Mouse (Mus musculus) forebrain, embryonic 12.5 days (tissue): ENCODE measurements around the gene Dcun1d2. TPM values are rescaled to one million over a fixed set of nuclear protein-coding genes. Genes with fewer than 3 reads are reported as not detected.

Experiments
- ATAC-seq: fragments of 200-750 bp; cut with Nextera tagmentation; 2 replicates; pipeline ENCODE4 v1.8.0; 2017; ENCODE audit warnings: moderate TSS enrichment; ENCODE audit not compliant: low FRiP score
- H3K27ac ChIP-seq: fragments of 300-500 bp; sonication (generic); 2 replicates; pipeline ENCODE4 v1.5.1; 2016; ENCODE audit warnings: mild to moderate bottlenecking
- H3K27me3 ChIP-seq: fragments of 300-500 bp; sonication (generic); 2 replicates; pipeline ENCODE4 v1.6.1; 2016; ENCODE audit warnings: mild to moderate bottlenecking
- H3K36me3 ChIP-seq: fragments of 300-500 bp; sonication (generic); replicated peaks from 2 replicates; pipeline ENCODE4 v1.6.1; 2016; ENCODE audit warnings: mild to moderate bottlenecking
- H3K4me1 ChIP-seq: fragments of 300-500 bp; sonication (generic); 2 replicates; pipeline ENCODE4 v1.6.1; 2016
- H3K4me2 ChIP-seq: fragments of 300-500 bp; sonication (generic); 2 replicates; pipeline ENCODE4 v1.6.1; 2016; ENCODE audit warnings: mild to moderate bottlenecking, moderate library complexity
- H3K4me3 ChIP-seq: fragments of 300-500 bp; sonication (generic); replicated peaks from 2 replicates; pipeline ENCODE4 v1.5.1; 2016; ENCODE audit warnings: mild to moderate bottlenecking
- H3K9ac ChIP-seq: fragments of 300-500 bp; sonication (generic); 2 replicates; pipeline ENCODE4 v1.6.1; 2016; ENCODE audit warnings: mild to moderate bottlenecking
- H3K9me3 ChIP-seq: fragments of 300-500 bp; sonication (generic); 2 replicates; pipeline ENCODE4 v1.6.1; 2016
- WGBS: fragments of 180-500 bp; shearing (Covaris S2); methylation state at CpG from one replicate; pipeline ENCODE4 v1.1.7; 2016; 5-methylcytosine and 5-hydroxymethylcytosine counted together
- polyA plus RNA-seq: library from polyadenylated mRNA; unstranded; fragments of >200 nt; fragmentation: Nextera tagmentation; extraction: Ambion mirVana; gene quantifications from 2 replicates; pipeline ENCODE4 v1.2.1, GENCODE M21; 2016

Dcun1d2 gene
- polyA plus RNA-seq, 1 experiment from 2014 or later, result 33.1 TPM

DNA sequence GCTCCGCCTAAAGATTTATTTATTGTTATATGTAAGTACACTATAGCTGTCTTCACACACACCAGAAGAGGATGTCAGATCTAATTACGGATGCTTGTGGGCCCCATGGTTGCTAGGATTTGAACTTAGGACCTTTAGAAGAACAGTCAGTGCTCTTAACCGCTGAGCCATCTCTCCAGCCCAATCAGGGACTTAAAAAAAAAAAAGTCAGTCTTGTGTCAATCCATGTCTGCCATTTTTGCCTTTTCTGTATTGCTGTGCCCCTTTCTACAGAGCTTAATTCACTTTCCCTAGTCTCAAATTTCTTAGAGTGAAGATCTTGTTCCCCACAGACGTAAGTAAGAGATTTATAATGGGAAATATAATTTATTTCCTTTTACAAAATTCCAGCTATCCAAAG is 69.5 kb downstream of the Dcun1d2 start:
- ATAC-seq, result no peak
- H3K4me3 ChIP-seq, result no peak overlapping the region
- 84% methylated on average over 4 of the region's 4 CpGs for WGBS
- no peak overlapping the region for H3K4me2 ChIP-seq
- H3K9ac ChIP-seq, result no peak overlapping the region
- peaks cover 4% of the 10 kb centered on the region; the same call in 1 of the 2 replicates for H3K27me3 ChIP-seq
- H3K4me1 ChIP-seq, result peaks cover 6% of the 10 kb centered on the region
- no peaks in the 10 kb centered on the region for H3K36me3 ChIP-seq
- H3K27ac ChIP-seq, result no peak overlapping the region
- no peaks in the 10 kb centered on the region for H3K9me3 ChIP-seq

DNA sequence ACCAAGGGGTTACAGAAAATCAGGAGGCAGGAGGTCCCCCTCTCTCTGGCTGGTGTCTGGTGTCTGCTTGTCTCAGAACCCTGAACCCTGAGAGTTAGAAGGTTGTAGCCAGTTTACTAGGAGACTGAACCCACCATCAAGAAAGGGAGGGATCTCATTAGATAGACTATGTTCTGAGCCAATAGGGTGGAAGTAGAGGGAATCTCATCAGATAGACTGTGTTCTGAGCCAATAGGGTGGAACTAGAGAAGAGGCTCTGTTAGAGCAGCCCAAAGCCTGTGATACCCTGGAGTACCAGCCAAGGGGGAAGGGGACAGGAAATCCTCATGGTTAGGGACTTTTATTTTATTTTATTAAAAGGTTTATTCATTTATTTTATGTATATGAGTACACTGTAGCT is 69.9 kb downstream of the Dcun1d2 start:
- peaks cover 10% of the 10 kb centered on the region for H3K4me1 ChIP-seq
- H3K27ac ChIP-seq, result no peak overlapping the region
- ATAC-seq, result no peak

DNA sequence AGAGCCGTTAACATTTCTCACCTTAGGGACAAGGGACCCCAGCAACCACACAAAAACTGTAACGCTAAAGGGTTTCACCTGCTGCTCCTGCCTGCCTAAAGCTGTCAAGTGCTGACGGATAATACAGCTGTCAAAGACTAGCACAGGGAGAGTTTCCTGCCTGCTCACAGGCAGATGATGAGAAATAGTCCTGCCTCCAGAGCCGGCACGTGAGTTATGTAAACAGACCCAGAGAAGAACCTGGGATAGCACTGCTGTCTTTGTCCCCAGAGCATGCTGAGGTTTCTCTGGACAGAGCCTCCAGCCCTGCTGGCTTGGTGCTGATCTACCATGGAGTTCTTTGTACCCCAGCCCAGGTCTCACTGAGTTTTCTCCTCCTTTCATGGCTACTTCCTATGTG is 70.8 kb downstream of the Dcun1d2 start:
- H3K27me3 ChIP-seq, result peaks cover 4% of the 10 kb centered on the region; the same call in 1 of the 2 replicates
- no peak overlapping the region for H3K4me2 ChIP-seq
- H3K4me3 ChIP-seq, result no peak overlapping the region
- H3K9me3 ChIP-seq, result no peaks in the 10 kb centered on the region
- no peak overlapping the region for H3K27ac ChIP-seq
- WGBS, result 75% methylated on average over 5 of the region's 5 CpGs
- no peak overlapping the region for H3K9ac ChIP-seq
- H3K36me3 ChIP-seq, result no peaks in the 10 kb centered on the region
- no peak for ATAC-seq
- H3K4me1 ChIP-seq, result peaks cover 11% of the 10 kb centered on the region

More for the DNA sequence above, 69.9 kb downstream of the Dcun1d2 start:
- Histone ChIP-seq H3K4me2 (no peak overlapping the region), H3K4me3 (no peak overlapping the region), H3K27me3 (peaks cover 4% of the 10 kb centered on the region; the same call in 1 of the 2 replicates), H3K36me3 (no peaks in the 10 kb centered on the region), H3K9me3 (no peaks in the 10 kb centered on the region), H3K9ac (no peak overlapping the region)

DNA sequence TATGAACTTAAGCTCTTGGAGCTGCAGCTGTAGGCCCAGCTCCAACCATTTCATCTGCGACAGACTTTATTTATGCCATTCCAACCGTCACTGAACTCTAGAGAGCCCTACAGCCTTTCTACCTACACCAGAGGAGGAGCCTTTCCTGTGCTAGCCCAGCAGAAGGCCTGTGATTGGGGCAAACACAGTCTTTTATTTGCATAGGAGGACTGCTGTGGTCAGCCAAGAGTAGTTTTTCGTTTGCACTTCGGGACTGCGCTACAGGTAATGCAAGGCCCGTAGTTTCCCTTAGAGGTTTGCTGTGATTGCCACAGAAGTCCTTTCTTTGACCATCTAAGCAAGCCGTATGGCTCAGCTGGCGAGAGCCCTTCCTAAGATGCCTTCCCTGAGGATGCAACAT is 71.5 kb downstream of the Dcun1d2 start:
- no peak overlapping the region for H3K27ac ChIP-seq
- 75% methylated on average over 8 of the region's 8 CpGs for WGBS
- H3K27me3 ChIP-seq, result peaks cover 3% of the 10 kb centered on the region; the same call in 1 of the 2 replicates
- no peak overlapping the region for H3K4me2 ChIP-seq
- H3K4me1 ChIP-seq, result peaks cover 11% of the 10 kb centered on the region
- no peak overlapping the region for H3K9ac ChIP-seq
- no peaks in the 10 kb centered on the region for H3K36me3 ChIP-seq
- H3K4me3 ChIP-seq, result no peak overlapping the region
- no peak for ATAC-seq
- H3K9me3 ChIP-seq, result no peaks in the 10 kb centered on the region

DNA sequence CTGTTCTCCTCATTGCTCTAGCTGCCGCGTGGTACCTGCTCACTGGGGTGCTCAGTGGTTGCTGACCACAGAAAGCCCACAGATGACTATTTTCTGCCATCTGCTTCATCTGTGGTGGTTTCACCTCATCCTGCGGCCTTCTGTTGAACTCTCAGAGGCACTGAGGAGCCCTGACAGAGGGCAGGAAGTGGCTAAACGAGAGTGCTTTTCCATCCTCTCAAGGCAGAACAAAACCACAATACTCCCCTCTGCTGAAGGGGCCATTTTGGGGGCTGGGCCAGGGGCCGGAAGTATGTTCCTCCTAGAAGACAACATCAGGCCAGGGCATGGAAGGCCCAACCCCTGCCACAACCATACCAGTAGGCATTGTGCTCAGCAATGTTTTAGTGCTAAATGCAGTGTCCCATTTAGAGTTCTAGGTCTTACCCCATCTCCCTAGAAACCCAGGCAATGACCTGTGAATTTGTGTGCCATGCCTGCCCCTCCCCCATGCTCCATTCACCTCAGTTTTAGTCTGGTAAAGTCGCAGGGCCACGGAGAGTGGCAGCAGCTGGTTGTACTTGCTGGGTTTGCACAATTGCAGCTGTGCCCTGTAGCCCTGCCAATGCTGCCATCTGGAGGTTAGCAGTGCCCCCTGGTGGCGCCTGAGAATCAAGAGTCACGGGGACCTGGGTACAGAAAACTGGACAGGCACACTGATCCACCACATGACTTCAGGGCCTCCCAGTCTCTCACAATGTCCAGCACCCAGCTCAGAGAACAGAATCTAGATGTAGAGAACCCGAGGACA is 74.3 kb downstream of the Dcun1d2 start:
- peak overlapping the region; percentile 39 for H3K4me2 ChIP-seq

DNA sequence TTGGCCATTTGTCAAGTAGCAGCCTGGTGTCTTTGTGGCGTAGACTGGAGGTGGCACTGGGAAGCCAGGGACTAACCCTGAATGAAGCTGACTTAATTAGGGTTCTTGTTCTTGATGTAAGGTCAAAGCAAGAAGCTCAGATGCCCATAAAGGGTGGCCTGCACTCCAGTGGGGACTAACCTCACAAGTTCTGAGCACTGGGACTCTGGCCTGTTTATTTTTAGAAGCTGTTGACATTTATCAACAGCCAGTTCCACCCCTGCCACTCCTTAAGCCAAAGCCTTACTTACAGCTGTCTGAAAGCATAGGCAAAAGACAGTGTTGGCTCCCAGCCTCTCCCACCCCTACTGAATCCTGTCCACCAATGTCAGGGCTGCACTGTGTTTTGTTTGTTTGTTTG is 78.2 kb downstream of the Dcun1d2 start:
- no peak overlapping the region for H3K4me3 ChIP-seq
- no peak overlapping the region for H3K9ac ChIP-seq
- ATAC-seq, result no peak
- WGBS, result 73% methylated on average over 1 of the region's 1 CpGs
- H3K9me3 ChIP-seq, result no peaks in the 10 kb centered on the region
- H3K36me3 ChIP-seq, result no peaks in the 10 kb centered on the region
- H3K27me3 ChIP-seq, result no peaks in the 10 kb centered on the region; the same call in 1 of the 2 replicates
- no peak overlapping the region for H3K27ac ChIP-seq
- H3K4me1 ChIP-seq, result peaks cover 11% of the 10 kb centered on the region
- H3K4me2 ChIP-seq, result no peak overlapping the region

More for the DNA sequence above, 74.3 kb downstream of the Dcun1d2 start:
- 0 out of 2 replicates have a peak overlapping the region, but pooled peaks have one; percentile 17 for H3K9ac ChIP-seq
- peak overlapping the region; percentile 13; the same call in 1 of the 2 replicates for H3K27ac ChIP-seq
- 25% methylated on average over 10 of the region's 10 CpGs for WGBS
- peaks cover 11% of the 10 kb centered on the region for H3K4me1 ChIP-seq
- no peaks in the 10 kb centered on the region for H3K9me3 ChIP-seq
- H3K4me3 ChIP-seq, result no peak overlapping the region
- H3K36me3 ChIP-seq, result no peaks in the 10 kb centered on the region
- no peaks in the 10 kb centered on the region; the same call in 1 of the 2 replicates for H3K27me3 ChIP-seq
- peak; percentile 75 for ATAC-seq

DNA sequence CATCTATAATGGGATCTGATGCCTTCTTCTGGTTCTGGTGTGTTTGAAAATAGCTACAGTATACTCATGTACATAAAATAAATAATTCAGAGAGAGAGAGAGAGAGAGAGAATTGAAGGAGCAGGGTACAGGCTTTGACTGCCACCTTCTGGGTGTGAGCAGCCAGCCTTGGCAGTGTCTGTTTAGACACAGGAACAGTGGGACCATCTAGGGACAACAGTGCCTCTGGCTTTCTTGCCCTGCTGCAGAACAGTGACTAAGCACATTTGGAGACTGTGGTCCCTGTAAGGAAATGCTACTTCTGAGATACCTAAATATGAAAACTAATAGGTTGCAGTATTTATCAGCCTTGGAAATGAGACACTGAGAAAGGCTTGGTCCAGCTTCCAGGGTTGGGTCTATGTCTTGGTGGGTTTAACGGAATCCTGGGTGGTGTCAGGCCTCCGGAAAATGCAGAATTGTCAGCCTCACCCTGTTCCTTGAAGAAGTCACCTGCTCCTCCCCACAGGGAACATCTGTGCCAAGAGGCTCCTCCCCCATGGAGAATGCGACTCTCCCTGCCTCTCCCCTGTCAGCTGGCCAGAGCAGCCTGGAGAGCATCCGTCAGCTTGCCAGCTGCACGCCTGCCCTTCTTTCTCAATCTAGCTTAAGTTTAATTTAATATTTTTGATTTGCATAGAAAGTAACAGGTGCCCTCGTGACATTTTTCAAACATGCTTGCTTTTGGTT is 79.1 kb downstream of the Dcun1d2 start:
- Histone ChIP-seq H3K36me3 (no peaks in the 10 kb centered on the region), H3K9me3 (no peaks in the 10 kb centered on the region), H3K4me3 (no peak overlapping the region), H3K4me1 (peaks cover 9% of the 10 kb centered on the region), H3K27ac (no peak overlapping the region), H3K9ac (no peak overlapping the region), H3K27me3 (no peaks in the 10 kb centered on the region), H3K4me2 (no peak overlapping the region)
- ATAC-seq, result no peak
- WGBS, result 57% methylated on average over 6 of the region's 6 CpGs

DNA sequence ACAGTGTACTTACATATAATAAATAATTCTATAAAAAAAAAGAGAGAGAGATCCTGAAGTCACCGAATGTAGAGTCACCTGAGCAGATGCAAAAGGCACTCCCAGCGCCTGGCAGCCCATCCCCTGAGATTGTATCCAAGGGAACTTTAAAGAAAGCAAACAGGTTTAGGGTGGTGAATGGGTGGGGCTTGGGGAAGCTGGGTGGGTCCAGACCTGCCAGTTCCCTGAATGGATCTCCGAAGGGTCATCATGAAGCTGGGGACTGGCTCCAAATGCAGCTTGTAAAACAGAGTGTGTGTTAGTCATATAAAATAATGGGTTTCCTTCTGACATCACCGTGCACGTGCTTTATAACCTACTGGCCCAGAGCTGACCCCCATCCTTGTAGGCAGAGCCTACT is 81.6 kb downstream of the Dcun1d2 start:
- H3K27me3 ChIP-seq, result peaks cover 24% of the 10 kb centered on the region
- H3K4me1 ChIP-seq, result 0 out of 2 replicates have a peak, but pooled peaks cover 1% of the 10 kb centered on the region
- no peaks in the 10 kb centered on the region for H3K9me3 ChIP-seq
- 44% methylated on average over 5 of the region's 5 CpGs for WGBS
- no peak overlapping the region for H3K27ac ChIP-seq
- H3K4me2 ChIP-seq, result no peak overlapping the region
- no peak overlapping the region for H3K4me3 ChIP-seq
- H3K9ac ChIP-seq, result no peak overlapping the region
- H3K36me3 ChIP-seq, result no peaks in the 10 kb centered on the region
- no peak for ATAC-seq

Other genes starting within 250 kb of the Dcun1d2 start
- 0.67 and 0.92 TPM in 2 replicates for gene Proz, start 227.2 kb downstream of the Dcun1d2 start, polyA plus RNA-seq
- 57.7 and 60.0 TPM in 2 replicates for gene Pcid2, start 182.7 kb downstream of the Dcun1d2 start, polyA plus RNA-seq
- gene Cul4a, start 182.5 kb downstream of the Dcun1d2 start, polyA plus RNA-seq, result 84.0 and 86.8 TPM in 2 replicates
- 207 and 213 TPM in 2 replicates for gene Lamp1, start 129.0 kb downstream of the Dcun1d2 start, polyA plus RNA-seq
- 19.3 and 19.9 TPM in 2 replicates for gene Grtp1, start 87.5 kb downstream of the Dcun1d2 start, polyA plus RNA-seq
- 0.13 TPM in 1 of 2 replicates, not detected in the other for gene Adprhl1, start 34.0 kb downstream of the Dcun1d2 start, polyA plus RNA-seq
- 38.8 and 45.8 TPM in 2 replicates for gene Tmco3, start 59 bp upstream of the Dcun1d2 start, polyA plus RNA-seq
- gene Tfdp1, start 50.6 kb upstream of the Dcun1d2 start, polyA plus RNA-seq, result 200 and 203 TPM in 2 replicates
- not detected in 2 replicates for gene Atp4b, start 108.7 kb upstream of the Dcun1d2 start, polyA plus RNA-seq
- 0.03 and 0.04 TPM in 2 replicates for gene Grk1, start 117.0 kb upstream of the Dcun1d2 start, polyA plus RNA-seq
- gene Tmem255b, start 147.1 kb upstream of the Dcun1d2 start, polyA plus RNA-seq, result 0.27 TPM in 1 of 2 replicates, not detected in the other
- 10.0 and 13.9 TPM in 2 replicates for gene Gas6, start 206.4 kb upstream of the Dcun1d2 start, polyA plus RNA-seq